Mouse (Mus musculus) midbrain, embryonic 11.5 days (tissue): ENCODE results near the gene Paox. TPM values are rescaled to one million over a fixed set of nuclear protein-coding genes. Genes with fewer than 3 reads are reported as not detected.

Experiments
- ATAC-seq: fragments of 200-750 bp; cut with Nextera tagmentation; 2 replicates; pipeline ENCODE4 v1.8.0; 2017; ENCODE audit warnings: moderate TSS enrichment, moderate library complexity; ENCODE audit not compliant: low FRiP score
- DNase-seq: peaks from one replicate; pipeline ENCODE4 v3.0.0; 2015; ENCODE audit warnings: low spot score; ENCODE audit errors: missing footprints
- H3K27ac ChIP-seq: fragments of 300-500 bp; sonication (generic); 2 replicates; pipeline ENCODE4 v1.5.1; 2014; ENCODE audit warnings: low read depth, low read length
- H3K27me3 ChIP-seq: fragments of 300-500 bp; sonication (generic); 2 replicates; pipeline ENCODE4 v1.6.1; 2014; ENCODE audit warnings: mild to moderate bottlenecking, low read length, moderate library complexity, mixed read lengths; ENCODE audit not compliant: control insufficient read depth, insufficient read depth
- H3K36me3 ChIP-seq: fragments of 300-500 bp; sonication (generic); 2 replicates; pipeline ENCODE4 v1.6.1; 2014; ENCODE audit warnings: mild to moderate bottlenecking, low read length, moderate library complexity, mixed read lengths; ENCODE audit not compliant: control insufficient read depth, insufficient read depth
- H3K4me1 ChIP-seq: fragments of 300-500 bp; sonication (generic); 2 replicates; pipeline ENCODE4 v1.6.1; 2014; ENCODE audit warnings: low read length; ENCODE audit not compliant: control insufficient read depth, insufficient read depth
- H3K4me2 ChIP-seq: fragments of 300-500 bp; sonication (generic); 2 replicates; pipeline ENCODE4 v1.6.1; 2014; ENCODE audit warnings: mild to moderate bottlenecking, moderate library complexity
- H3K4me3 ChIP-seq: fragments of 300-500 bp; sonication (generic); 2 replicates; pipeline ENCODE4 v1.5.1; 2014; ENCODE audit warnings: low read depth, low read length
- H3K9ac ChIP-seq: fragments of 300-500 bp; sonication (generic); 2 replicates; pipeline ENCODE4 v1.6.1; 2014; ENCODE audit warnings: low read length
- H3K9me3 ChIP-seq: fragments of 300-500 bp; sonication (generic); 2 replicates; pipeline ENCODE4 v1.6.1; 2016; ENCODE audit warnings: low read length; ENCODE audit not compliant: control insufficient read depth
- WGBS: fragments of 180-500 bp; shearing (Covaris S2); extraction: QIAGEN DNeasy Blood & Tissue Kit; methylation state at CpG from one replicate; pipeline ENCODE4 v1.1.7; 2014; 5-methylcytosine and 5-hydroxymethylcytosine counted together
- polyA plus RNA-seq: library from polyadenylated mRNA; unstranded; fragments of >200 nt; fragmentation: Nextera tagmentation; extraction: Ambion mirVana; gene quantifications from 2 replicates; pipeline ENCODE4 v1.2.1, GENCODE M21; 2014

Paox gene
- polyA plus RNA-seq, 1 experiment from 2014 or later: 12.1 TPM

DNA sequence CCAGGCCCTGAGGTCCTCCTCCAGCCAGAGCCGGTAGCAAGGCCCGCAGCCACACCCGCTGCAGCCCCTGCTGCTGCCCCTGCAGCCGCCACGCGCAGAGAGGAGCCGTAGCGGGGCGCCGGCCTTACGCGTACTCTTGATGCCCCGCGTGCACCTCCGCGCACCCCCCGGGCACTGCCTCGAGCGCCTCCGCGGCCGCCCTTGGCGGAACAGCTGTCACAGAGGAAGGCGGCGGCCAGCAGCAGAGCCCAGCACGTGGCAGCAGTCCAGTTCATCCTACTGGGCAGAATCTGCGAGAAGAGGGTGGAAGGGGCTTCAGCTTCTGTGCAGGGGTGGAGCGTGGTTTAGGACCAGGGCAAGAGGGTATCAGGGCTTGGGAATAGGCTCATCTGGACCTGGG, 37.8 kb downstream of the Paox start:
- peak; percentile 49; the same call in 1 of the 2 replicates for ATAC-seq
- Histone ChIP-seq H3K4me3 (peak overlapping the region; percentile 11; the same call in 1 of the 2 replicates), H3K9ac (peak overlapping the region; percentile 38; the same call in 1 of the 2 replicates), H3K4me1 (peaks cover 11% of the 10 kb centered on the region), H3K4me2 (peak overlapping the region; percentile 44), H3K36me3 (no peaks in the 10 kb centered on the region), H3K27ac (no peak overlapping the region), H3K27me3 (peaks cover 11% of the 10 kb centered on the region), H3K9me3 (no peaks in the 10 kb centered on the region)
- WGBS: 6% methylated on average over 28 of the region's 28 CpGs
- peak; percentile 90 for DNase-seq

DNA sequence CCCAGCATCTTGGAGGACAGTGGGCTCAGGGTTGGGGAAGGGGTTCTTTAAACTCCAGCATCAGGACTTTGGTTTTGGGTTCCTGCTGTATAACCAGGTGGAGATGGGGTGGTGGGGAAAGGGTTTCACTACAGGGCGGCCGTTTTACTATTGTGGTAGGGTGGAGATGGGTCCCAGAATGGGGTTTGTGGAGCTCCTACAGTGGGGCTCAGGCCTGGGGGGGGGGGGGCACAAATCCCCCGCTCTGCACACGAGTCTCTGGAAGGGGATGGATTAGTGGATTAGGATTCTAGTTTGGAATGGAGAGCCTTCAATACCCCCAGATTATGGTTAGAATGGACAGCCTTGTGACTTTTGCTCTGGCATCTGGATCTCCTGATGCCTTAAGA, 38.2 kb downstream of the Paox start:
- ATAC-seq (peak; percentile 38), DNase-seq (no peak)
- WGBS: 9% methylated on average over 4 of the region's 4 CpGs
- Histone ChIP-seq H3K27ac (no peak overlapping the region), H3K4me2 (peak overlapping the region; percentile 58), H3K9ac (peak overlapping the region; percentile 62; the same call in 1 of the 2 replicates), H3K4me1 (peaks cover 11% of the 10 kb centered on the region), H3K27me3 (peaks cover 11% of the 10 kb centered on the region), H3K4me3 (peak overlapping the region; percentile 31), H3K36me3 (no peaks in the 10 kb centered on the region), H3K9me3 (no peaks in the 10 kb centered on the region)

DNA sequence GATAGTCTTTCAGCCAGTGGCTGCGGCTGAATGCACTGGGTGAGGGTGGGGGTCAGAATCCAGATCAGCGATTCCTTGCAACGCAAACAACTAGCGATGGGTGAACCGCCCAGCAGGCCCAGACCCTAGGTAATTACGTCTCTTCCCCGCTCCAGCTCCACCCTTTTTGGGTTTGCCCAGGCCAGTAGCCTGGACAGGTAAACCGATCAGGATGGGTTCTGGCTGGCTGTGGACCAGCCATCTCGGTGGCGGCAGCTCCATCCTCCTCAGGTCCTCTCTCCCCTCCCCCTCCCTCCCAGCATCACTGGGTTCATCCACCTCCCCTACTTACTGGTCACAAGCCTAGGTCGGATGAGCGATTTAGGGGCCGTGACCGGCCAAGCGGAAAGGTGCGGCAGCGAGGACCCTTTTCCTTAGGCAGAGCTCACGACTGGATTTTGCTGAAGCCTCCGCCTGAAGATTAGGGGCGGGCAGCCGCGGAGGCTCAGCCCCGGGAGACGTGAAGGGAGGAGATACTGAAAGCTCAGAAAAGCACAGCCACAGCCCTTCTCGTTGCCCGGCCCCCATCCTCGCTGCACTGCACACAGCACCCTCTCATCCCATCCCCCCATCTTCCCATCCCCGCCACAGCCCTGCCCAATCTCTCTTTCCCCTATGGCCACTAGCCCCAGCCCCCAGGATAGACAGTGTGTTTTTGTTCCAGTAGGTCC, 38.8 kb downstream of the Paox start, which contains the start of gene Sprn:
Gene Sprn, minus strand, starts transcription at position 660 of the 710 bp plus-strand sequence.
- DNase-seq (peak; percentile 93), ATAC-seq (peak; percentile 68)
- H3K27ac ChIP-seq: no peak within 1 kb of the TSS
- peaks cover 11% of the 10 kb centered on the region for H3K4me1 ChIP-seq
- no peaks in the 10 kb centered on the region for H3K9me3 ChIP-seq
- H3K4me3 ChIP-seq: peak within 1 kb of the TSS; percentile 31
- WGBS: under 1% methylated on average over 28 of the region's 28 CpGs
- H3K27me3 ChIP-seq: peaks cover 11% of the 10 kb centered on the region
- H3K36me3 ChIP-seq: no peaks in the 10 kb centered on the region
- peak within 1 kb of the TSS; percentile 62 for H3K9ac ChIP-seq
- peak within 1 kb of the TSS; percentile 58 for H3K4me2 ChIP-seq

DNA sequence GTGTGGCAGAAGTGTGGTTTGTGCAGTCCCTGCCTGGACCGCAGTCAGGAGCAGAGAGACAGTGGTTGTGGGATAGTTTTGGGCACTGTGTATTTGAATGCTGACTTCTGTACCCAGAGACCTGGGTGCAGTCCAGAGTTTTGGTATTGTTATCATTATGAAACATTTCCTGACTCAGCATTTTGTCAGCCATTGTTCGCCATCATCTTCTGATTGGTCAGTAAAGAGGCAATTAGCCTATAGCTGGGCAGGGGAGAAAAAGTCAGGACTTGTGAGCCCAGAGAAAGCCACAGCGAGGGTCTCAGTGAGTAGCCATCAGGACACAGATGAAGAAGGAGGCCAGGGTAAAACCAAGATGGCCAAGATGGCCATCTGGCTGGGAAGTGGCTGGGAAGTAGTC, 44.8 kb downstream of the Paox start:
- Histone ChIP-seq H3K4me2 (no peak overlapping the region), H3K4me3 (no peak overlapping the region), H3K4me1 (no peaks in the 10 kb centered on the region), H3K36me3 (no peaks in the 10 kb centered on the region), H3K27ac (no peak overlapping the region), H3K27me3 (no peaks in the 10 kb centered on the region), H3K9ac (no peak overlapping the region), H3K9me3 (no peaks in the 10 kb centered on the region)
- WGBS: 81% methylated on average over 3 of the region's 3 CpGs
- no peak for ATAC-seq
- DNase-seq: no peak

DNA sequence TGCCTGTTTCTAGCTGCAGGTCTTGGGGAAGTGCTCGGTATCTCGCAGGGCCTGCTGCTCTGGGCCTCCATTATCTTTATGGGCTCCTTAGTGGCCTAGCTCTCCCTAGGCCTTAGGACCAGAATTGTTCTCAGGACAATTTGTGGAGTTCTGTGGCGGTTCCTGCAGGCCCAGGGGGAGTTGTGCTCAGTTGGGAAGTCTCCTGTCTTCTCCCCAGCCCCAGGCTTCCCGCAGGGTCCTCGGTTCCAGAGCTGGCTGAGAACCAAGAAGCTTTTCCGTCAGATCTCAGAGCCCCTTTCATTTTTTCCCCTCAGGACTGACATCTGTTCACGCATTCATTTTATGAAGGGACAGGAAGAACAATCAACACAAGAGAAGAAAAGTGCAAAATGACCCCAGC, 49.1 kb downstream of the Paox start, which contains the start of gene Olfr522:
Gene Olfr522, minus strand, starts transcription at position 101 of the 400 bp plus-strand sequence.
- Histone ChIP-seq H3K27me3 (no peaks in the 10 kb centered on the region), H3K36me3 (no peaks in the 10 kb centered on the region), H3K27ac (no peak within 1 kb of the TSS), H3K9me3 (no peaks in the 10 kb centered on the region), H3K4me2 (no peak within 1 kb of the TSS), H3K4me3 (no peak within 1 kb of the TSS), H3K4me1 (no peaks in the 10 kb centered on the region), H3K9ac (no peak within 1 kb of the TSS)
- DNase-seq (no peak), ATAC-seq (no peak)
- 77% methylated on average over 7 of the region's 7 CpGs for WGBS

DNA sequence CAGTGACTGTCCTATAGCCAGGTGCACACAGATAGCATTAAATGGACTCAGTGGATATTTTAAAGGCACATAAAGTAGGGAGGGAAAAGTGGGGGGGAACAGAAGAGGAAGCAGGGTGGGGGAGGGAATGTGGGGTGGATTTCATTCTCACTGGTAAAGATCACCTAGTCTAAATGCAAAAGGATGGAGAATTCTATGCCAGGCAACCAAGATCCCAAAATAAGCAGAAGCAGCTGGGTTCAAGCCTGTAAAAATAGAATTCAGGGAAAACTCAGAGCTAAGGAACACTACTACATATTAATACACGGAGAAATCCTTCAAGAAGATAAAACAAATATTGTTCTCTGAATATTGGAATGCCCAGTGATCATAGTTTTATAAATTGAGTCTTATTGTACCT, 52.4 kb downstream of the Paox start:
- no peaks in the 10 kb centered on the region for H3K4me1 ChIP-seq
- ATAC-seq: no peak
- H3K36me3 ChIP-seq: no peaks in the 10 kb centered on the region
- H3K9me3 ChIP-seq: no peaks in the 10 kb centered on the region
- H3K27me3 ChIP-seq: no peaks in the 10 kb centered on the region
- no peak overlapping the region for H3K9ac ChIP-seq
- H3K27ac ChIP-seq: no peak overlapping the region
- H3K4me2 ChIP-seq: no peak overlapping the region
- H3K4me3 ChIP-seq: no peak overlapping the region
- WGBS: 70% methylated on average over 1 of the region's 1 CpGs
- no peak for DNase-seq

DNA sequence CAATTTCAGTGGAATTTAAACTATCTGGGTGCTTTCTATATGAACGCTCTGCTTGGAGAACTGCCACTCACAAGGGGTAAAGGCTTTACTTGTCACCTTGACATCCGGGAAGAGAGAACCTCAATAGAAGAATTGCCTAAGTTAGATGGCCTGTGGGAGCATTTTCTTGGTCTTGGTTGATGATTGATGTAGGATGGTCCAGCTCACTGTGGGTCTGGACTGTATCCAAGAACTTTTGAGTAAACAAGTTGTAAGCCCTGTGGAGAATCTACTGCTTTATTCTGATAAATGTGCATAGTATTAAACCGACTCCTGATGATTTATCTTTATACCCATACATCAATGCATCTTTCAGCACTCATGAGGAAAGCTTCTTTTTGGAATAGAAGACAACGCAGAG, 53.8 kb downstream of the Paox start:
- Histone ChIP-seq H3K4me2 (no peak overlapping the region), H3K27ac (no peak overlapping the region), H3K9me3 (no peaks in the 10 kb centered on the region), H3K27me3 (no peaks in the 10 kb centered on the region), H3K9ac (no peak overlapping the region), H3K4me1 (no peaks in the 10 kb centered on the region), H3K4me3 (no peak overlapping the region), H3K36me3 (no peaks in the 10 kb centered on the region)
- DNase-seq (no peak), ATAC-seq (no peak)
- WGBS: 84% methylated on average over 4 of the region's 4 CpGs

DNA sequence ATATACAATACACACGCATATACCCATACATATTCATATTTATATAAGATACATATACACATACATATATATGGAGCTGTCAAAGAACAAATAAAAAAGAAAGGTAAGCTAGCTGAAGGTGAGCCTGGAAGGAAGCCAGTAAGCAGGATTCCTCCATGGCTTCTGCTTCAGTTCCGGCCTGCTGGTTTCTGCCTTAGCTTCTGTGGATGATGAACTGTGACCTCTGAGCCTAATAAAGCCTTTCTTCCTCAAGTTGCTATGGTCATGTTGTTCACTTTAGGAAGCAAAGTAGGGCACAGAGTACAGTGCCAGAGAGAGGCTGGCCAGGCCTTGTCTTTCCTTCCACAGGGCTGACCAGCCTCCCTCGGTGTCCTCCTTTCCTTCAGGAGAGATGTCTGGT, 55.3 kb downstream of the Paox start:
- Histone ChIP-seq H3K27me3 (no peaks in the 10 kb centered on the region), H3K4me1 (no peaks in the 10 kb centered on the region), H3K4me2 (no peak overlapping the region), H3K9me3 (no peaks in the 10 kb centered on the region), H3K4me3 (no peak overlapping the region), H3K36me3 (no peaks in the 10 kb centered on the region), H3K9ac (no peak overlapping the region), H3K27ac (no peak overlapping the region)
- no peak for ATAC-seq
- 97% methylated on average over 3 of the region's 3 CpGs for WGBS
- no peak for DNase-seq

DNA sequence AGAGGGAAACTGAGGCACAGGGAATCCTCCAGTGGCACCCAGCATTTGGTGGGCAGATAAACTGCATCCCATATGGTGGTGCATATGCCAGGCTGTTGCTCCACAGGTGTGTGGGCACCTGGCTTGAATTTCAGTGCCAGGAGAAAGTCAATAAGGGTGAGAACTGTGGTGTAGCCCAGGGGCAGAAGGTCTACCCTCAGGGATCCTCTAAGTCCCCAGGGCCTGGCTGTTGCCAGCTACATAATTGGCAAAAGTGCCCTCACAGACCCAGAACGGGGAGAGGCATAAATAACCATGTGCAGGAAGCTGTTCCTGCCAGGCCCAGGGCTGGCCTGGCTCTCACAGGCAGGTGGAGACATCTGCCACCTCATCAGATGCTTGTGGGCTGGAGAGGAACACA, 57.3 kb downstream of the Paox start, which contains the start of gene Olfr523:
Gene Olfr523, plus strand, starts transcription at position 282 of the 400 bp plus-strand sequence.
- ATAC-seq (no peak), DNase-seq (no peak)
- Histone ChIP-seq H3K9me3 (no peaks in the 10 kb centered on the region), H3K36me3 (no peaks in the 10 kb centered on the region), H3K27ac (no peak within 1 kb of the TSS), H3K27me3 (no peaks in the 10 kb centered on the region), H3K4me1 (no peaks in the 10 kb centered on the region), H3K4me3 (no peak within 1 kb of the TSS), H3K9ac (no peak within 1 kb of the TSS), H3K4me2 (no peak within 1 kb of the TSS)
- 88% methylated on average over 1 of the region's 1 CpGs for WGBS
